Mouse (Mus musculus) lung, embryonic 16.5 days (tissue): ENCODE results near the gene Sarnp. TPM values are rescaled to one million over a fixed set of nuclear protein-coding genes. Genes with fewer than 3 reads are reported as not detected.

Experiments
- ATAC-seq: fragments of 200-750 bp; cut with Nextera tagmentation; 2 replicates; pipeline ENCODE4 v1.8.0; 2017; ENCODE audit warnings: low read depth, mild to moderate bottlenecking, moderate library complexity
- H3K27ac ChIP-seq: fragments of 300-500 bp; sonication (generic); 2 replicates; pipeline ENCODE4 v1.5.1; 2014; ENCODE audit warnings: mild to moderate bottlenecking, control low read depth, low read length
- H3K27me3 ChIP-seq: fragments of 300-500 bp; sonication (generic); 2 replicates; pipeline ENCODE4 v1.6.1; 2014; ENCODE audit warnings: low read depth, low read length, mixed read lengths; ENCODE audit not compliant: control insufficient read depth, insufficient read depth
- H3K36me3 ChIP-seq: fragments of 300-500 bp; sonication (generic); 2 replicates; pipeline ENCODE4 v1.6.1; 2014; ENCODE audit warnings: low read length; ENCODE audit not compliant: control insufficient read depth, insufficient read depth
- H3K4me1 ChIP-seq: fragments of 300-500 bp; sonication (generic); replicated peaks from 2 replicates; pipeline ENCODE4 v1.6.1; 2014; ENCODE audit warnings: low read length, mixed read lengths; ENCODE audit not compliant: control insufficient read depth, insufficient read depth
- H3K4me2 ChIP-seq: fragments of 300-500 bp; sonication (generic); 2 replicates; pipeline ENCODE4 v1.6.1; 2014; ENCODE audit warnings: low read depth, low read length, control low read depth
- H3K4me3 ChIP-seq: fragments of 300-500 bp; sonication (generic); 2 replicates; pipeline ENCODE4 v1.5.1; 2014; ENCODE audit warnings: mild to moderate bottlenecking, low read length, control low read depth
- H3K9ac ChIP-seq: fragments of 300-500 bp; sonication (generic); 2 replicates; pipeline ENCODE4 v1.6.1; 2014; ENCODE audit warnings: low read length, control low read depth
- H3K9me3 ChIP-seq: fragments of 300-500 bp; sonication (generic); 2 replicates; pipeline ENCODE4 v1.6.1; 2016; ENCODE audit warnings: low read length; ENCODE audit not compliant: control insufficient read depth
- WGBS: fragments of 180-500 bp; shearing (Covaris S2); extraction: QIAGEN DNeasy Blood & Tissue Kit; methylation state at CpG from one replicate; pipeline ENCODE4 v1.1.7; 2014; 5-methylcytosine and 5-hydroxymethylcytosine counted together
- polyA plus RNA-seq: library from polyadenylated mRNA; unstranded; fragments of >200 nt; fragmentation: Nextera tagmentation; extraction: Ambion mirVana; gene quantifications from 2 replicates; pipeline ENCODE4 v1.2.1, GENCODE M21; 2015

Sarnp gene
- polyA plus RNA-seq, 1 experiment from 2014 or later, result 212 TPM

GRCm38 (mm10) chr10:128794391-128794790 is 22.7 kb upstream of the Sarnp start:
- Histone ChIP-seq H3K27ac (no peak overlapping the region), H3K27me3 (no peaks in the 10 kb centered on the region), H3K9me3 (no peaks in the 10 kb centered on the region), H3K4me1 (no peaks in the 10 kb centered on the region), H3K36me3 (peaks cover 7% of the 10 kb centered on the region), H3K9ac (no peak overlapping the region), H3K4me3 (no peak overlapping the region), H3K4me2 (no peak overlapping the region)
- ATAC-seq, result no peak
- WGBS, result 81% methylated on average over 5 of the region's 5 CpGs

DNA sequence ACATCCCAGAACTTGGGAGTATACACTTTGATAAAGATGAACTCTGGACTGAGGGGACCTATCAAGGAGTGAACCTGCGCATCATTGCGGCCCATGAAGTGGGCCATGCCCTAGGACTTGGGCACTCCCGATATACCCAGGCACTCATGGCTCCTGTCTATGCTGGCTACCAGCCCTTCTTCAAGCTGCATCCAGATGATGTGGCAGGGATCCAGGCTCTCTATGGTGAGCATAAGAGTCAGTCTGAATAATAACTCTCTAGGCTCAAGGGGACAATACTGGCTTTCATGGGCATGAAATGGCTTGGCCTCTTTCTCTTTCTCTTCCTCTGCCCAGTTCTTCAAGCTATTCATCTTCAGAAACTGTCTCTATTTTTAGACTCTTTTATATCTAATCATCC is 21.6 kb upstream of the Sarnp start:
- WGBS, result 95% methylated on average over 3 of the region's 3 CpGs
- Histone ChIP-seq H3K9me3 (no peaks in the 10 kb centered on the region), H3K36me3 (peaks cover 14% of the 10 kb centered on the region), H3K4me2 (no peak overlapping the region), H3K27ac (no peak overlapping the region), H3K4me3 (no peak overlapping the region), H3K9ac (no peak overlapping the region), H3K4me1 (no peaks in the 10 kb centered on the region), H3K27me3 (no peaks in the 10 kb centered on the region)
- ATAC-seq, result no peak

DNA sequence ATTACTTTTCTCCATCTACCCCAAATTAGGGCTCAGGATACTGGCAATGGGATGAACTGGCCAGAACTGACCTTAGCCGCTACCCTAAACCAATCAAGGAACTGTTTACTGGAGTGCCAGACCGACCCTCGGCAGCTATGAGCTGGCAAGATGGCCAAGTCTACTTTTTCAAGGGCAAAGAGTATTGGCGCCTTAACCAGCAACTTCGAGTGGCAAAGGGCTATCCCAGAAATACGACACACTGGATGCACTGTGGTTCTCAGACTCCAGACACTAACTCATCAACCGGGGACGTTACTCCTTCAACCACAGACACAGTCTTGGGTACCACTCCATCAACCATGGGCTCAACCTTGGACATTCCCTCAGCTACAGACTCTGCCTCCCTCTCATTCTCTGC is 18.5 kb upstream of the Sarnp start:
- no peak overlapping the region for H3K4me3 ChIP-seq
- WGBS, result 94% methylated on average over 8 of the region's 8 CpGs
- no peaks in the 10 kb centered on the region for H3K27me3 ChIP-seq
- H3K27ac ChIP-seq, result no peak overlapping the region
- no peak overlapping the region for H3K9ac ChIP-seq
- no peak for ATAC-seq
- peaks cover 17% of the 10 kb centered on the region for H3K36me3 ChIP-seq
- no peak overlapping the region for H3K4me2 ChIP-seq
- H3K9me3 ChIP-seq, result no peaks in the 10 kb centered on the region
- peaks cover 8% of the 10 kb centered on the region for H3K4me1 ChIP-seq

GRCm38 (mm10) chr10:128801981-128802495 is 15.1 kb upstream of the Sarnp start:
- H3K27me3 ChIP-seq, result no peaks in the 10 kb centered on the region
- no peak overlapping the region for H3K9ac ChIP-seq
- peaks cover 19% of the 10 kb centered on the region for H3K4me1 ChIP-seq
- H3K27ac ChIP-seq, result no peak overlapping the region
- no peak for ATAC-seq
- H3K4me2 ChIP-seq, result no peak overlapping the region
- 87% methylated on average over 16 of the region's 16 CpGs for WGBS
- H3K9me3 ChIP-seq, result no peaks in the 10 kb centered on the region
- no peak overlapping the region for H3K4me3 ChIP-seq
- peaks cover 17% of the 10 kb centered on the region for H3K36me3 ChIP-seq

DNA sequence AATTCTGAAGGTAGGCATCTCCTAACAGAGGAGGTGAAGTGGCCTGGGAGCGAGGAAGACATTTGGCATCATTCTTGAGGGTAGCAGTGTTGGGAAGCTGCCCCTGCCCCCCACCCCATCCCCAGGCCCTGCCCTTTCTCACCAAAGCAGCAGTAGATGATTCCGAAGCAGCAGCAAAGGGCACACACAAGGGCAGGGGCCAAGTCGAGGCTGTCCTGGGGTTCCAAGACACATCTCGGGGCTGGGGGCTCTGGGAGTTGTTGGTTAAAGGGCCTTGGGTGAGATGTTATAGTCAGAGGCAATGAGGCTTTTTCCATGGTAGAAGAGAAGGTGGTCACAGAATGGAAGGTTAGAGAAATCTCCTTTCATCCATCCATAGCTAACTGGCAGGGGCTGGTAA is 14.2 kb upstream of the Sarnp start:
- no peaks in the 10 kb centered on the region for H3K9me3 ChIP-seq
- H3K36me3 ChIP-seq, result peaks cover 17% of the 10 kb centered on the region
- no peaks in the 10 kb centered on the region for H3K27me3 ChIP-seq
- 52% methylated on average over 4 of the region's 4 CpGs for WGBS
- H3K4me1 ChIP-seq, result peaks cover 28% of the 10 kb centered on the region
- peak overlapping the region; percentile 96 for H3K9ac ChIP-seq
- peak overlapping the region; percentile 84 for H3K4me3 ChIP-seq
- H3K4me2 ChIP-seq, result peak overlapping the region; percentile 70
- no peak overlapping the region for H3K27ac ChIP-seq
- no peak for ATAC-seq

DNA sequence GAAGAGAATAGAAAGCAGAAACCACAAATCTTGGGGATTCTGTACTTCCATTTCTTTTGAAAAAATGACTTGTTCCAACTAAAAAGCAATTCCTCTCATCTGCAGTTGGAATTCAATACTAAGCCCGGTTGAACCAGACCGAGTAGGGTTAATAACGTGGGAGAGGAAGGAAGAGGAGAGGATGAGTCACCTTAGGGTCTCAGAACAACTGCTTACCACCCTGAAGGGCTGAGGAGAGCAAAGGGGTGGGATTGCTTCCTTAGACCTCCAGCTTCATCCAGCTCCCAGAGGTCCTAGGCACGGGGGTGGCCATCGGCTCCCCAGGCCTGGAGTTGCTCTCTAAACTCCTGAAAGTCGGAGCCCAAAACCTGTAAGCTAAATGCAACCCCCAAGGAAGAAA is 13.8 kb upstream of the Sarnp start:
- no peak for ATAC-seq
- Histone ChIP-seq H3K27me3 (no peaks in the 10 kb centered on the region), H3K27ac (peak overlapping the region; percentile 99), H3K9ac (peak overlapping the region; percentile 96), H3K4me2 (peak overlapping the region; percentile 70), H3K9me3 (no peaks in the 10 kb centered on the region), H3K36me3 (peaks cover 17% of the 10 kb centered on the region), H3K4me1 (peaks cover 28% of the 10 kb centered on the region), H3K4me3 (peak overlapping the region; percentile 84)
- 3% methylated on average over 6 of the region's 6 CpGs for WGBS

GRCm38 (mm10) chr10:128803771-128804270 is 13.3 kb upstream of the Sarnp start, which contains the start of gene Dnajc14:
TSS of gene Dnajc14 (plus strand) at chr10:128804062.
- peak within 1 kb of the TSS; percentile 84 for H3K4me3 ChIP-seq
- H3K9me3 ChIP-seq, result no peaks in the 10 kb centered on the region
- peak within 1 kb of the TSS; percentile 96 for H3K9ac ChIP-seq
- under 1% methylated on average over 14 of the region's 14 CpGs for WGBS
- H3K4me2 ChIP-seq, result peak within 1 kb of the TSS; percentile 70
- ATAC-seq, result peak; percentile 15
- peaks cover 15% of the 10 kb centered on the region for H3K36me3 ChIP-seq
- peak within 1 kb of the TSS; percentile 99 for H3K27ac ChIP-seq
- no peaks in the 10 kb centered on the region for H3K27me3 ChIP-seq
- peaks cover 30% of the 10 kb centered on the region for H3K4me1 ChIP-seq

DNA sequence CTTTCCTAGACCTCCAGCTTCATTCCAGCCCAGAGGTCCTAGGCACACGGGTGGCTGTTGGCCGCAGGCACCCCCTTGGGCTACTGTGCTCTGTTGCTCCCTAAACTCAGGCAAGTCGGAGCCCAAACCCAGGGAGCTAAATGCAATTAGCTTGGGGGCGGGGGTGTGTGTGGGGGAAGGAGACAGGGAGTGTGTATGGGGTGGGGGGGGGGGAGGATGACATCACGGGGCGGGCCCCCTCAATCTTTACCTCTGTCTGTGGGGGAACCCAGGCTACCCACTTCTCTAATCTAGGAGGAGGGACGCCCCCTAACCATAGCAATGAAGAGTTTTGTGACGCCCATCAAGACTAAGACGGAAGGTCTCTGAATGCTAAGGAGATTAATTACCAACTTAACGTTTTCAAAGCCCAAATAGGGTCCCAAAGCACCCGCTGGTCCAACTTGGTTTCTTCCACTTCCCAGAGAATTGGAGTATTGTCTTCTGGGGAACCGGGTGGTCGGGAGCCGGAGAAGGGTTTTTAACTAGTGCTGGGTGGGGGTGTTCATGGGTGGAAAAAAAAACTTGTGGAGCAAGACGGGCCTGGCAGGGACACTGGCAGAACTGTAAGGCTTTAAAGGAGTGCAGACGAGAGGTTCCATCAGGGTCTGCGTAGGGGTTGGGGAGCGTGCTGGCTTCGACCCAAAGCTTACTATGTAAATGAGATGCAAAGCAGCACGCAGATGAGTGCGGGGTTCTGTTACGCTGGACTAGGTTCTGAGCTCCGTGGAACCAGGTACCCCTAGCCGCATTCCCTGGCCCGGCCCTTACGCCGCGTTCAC is 12.7 kb upstream of the Sarnp start, which contains the start of gene Tmem198b:
TSS of gene Tmem198b (minus strand) at position 100 of the 821 bp plus-strand sequence.
- Histone ChIP-seq H3K4me1 (peaks cover 36% of the 10 kb centered on the region), H3K9me3 (no peaks in the 10 kb centered on the region), H3K4me3 (peak within 1 kb of the TSS; percentile 84), H3K4me2 (peak within 1 kb of the TSS; percentile 70), H3K9ac (peak within 1 kb of the TSS; percentile 96), H3K27me3 (no peaks in the 10 kb centered on the region), H3K27ac (peak within 1 kb of the TSS; percentile 99), H3K36me3 (peaks cover 9% of the 10 kb centered on the region)
- WGBS, result under 1% methylated on average over 28 of the region's 28 CpGs
- peak; percentile 66 for ATAC-seq
